Mouse (Mus musculus) heart, embryonic 16.5 days (tissue): ENCODE results near the gene Alcam. TPM values are rescaled to one million over a fixed set of nuclear protein-coding genes. Genes with fewer than 3 reads are reported as not detected.

Experiments
- ATAC-seq: fragments of 200-750 bp; cut with Nextera tagmentation; replicated peaks from 2 replicates; pipeline ENCODE4 v1.8.0; 2017; ENCODE audit warnings: moderate number of reproducible peaks; ENCODE audit not compliant: insufficient read depth, low FRiP score; ENCODE audit errors: extremely low read depth
- H3K27ac ChIP-seq: fragments of 300-500 bp; sonication (generic); 2 replicates; pipeline ENCODE4 v1.5.1; 2014; ENCODE audit warnings: mild to moderate bottlenecking, low read length, control low read depth, moderate library complexity
- H3K27me3 ChIP-seq: fragments of 300-500 bp; sonication (generic); 2 replicates; pipeline ENCODE4 v1.6.1; 2014; ENCODE audit warnings: low read length, mixed read lengths; ENCODE audit not compliant: control insufficient read depth, insufficient read depth
- H3K36me3 ChIP-seq: fragments of 300-500 bp; sonication (generic); 2 replicates; pipeline ENCODE4 v1.6.1; 2014; ENCODE audit not compliant: control insufficient read depth, insufficient read depth
- H3K4me1 ChIP-seq: fragments of 300-500 bp; sonication (generic); 2 replicates; pipeline ENCODE4 v1.6.1; 2014; ENCODE audit warnings: low read length, mixed read lengths; ENCODE audit not compliant: control insufficient read depth, insufficient read depth
- H3K4me2 ChIP-seq: fragments of 300-500 bp; sonication (generic); 2 replicates; pipeline ENCODE4 v1.6.1; 2014; ENCODE audit warnings: low read depth, mild to moderate bottlenecking, control low read depth, low read length
- H3K4me3 ChIP-seq: fragments of 300-500 bp; sonication (generic); 2 replicates; pipeline ENCODE4 v1.5.1; 2014; ENCODE audit warnings: mild to moderate bottlenecking, control low read depth, low read length
- H3K9ac ChIP-seq: fragments of 300-500 bp; sonication (generic); 2 replicates; pipeline ENCODE4 v1.6.1; 2014; ENCODE audit warnings: low read length, control low read depth
- H3K9me3 ChIP-seq: fragments of 300-500 bp; sonication (generic); replicated peaks from 2 replicates; pipeline ENCODE4 v1.6.1; 2016; ENCODE audit warnings: low read length; ENCODE audit not compliant: control insufficient read depth
- WGBS: fragments of 180-500 bp; shearing (Covaris S2); extraction: QIAGEN DNeasy Blood & Tissue Kit; methylation state at CpG from one replicate; pipeline ENCODE4 v1.1.7; 2014; 5-methylcytosine and 5-hydroxymethylcytosine counted together
- polyA plus RNA-seq: library from polyadenylated mRNA; unstranded; fragments of >200 nt; fragmentation: Nextera tagmentation; extraction: Ambion mirVana; gene quantifications from 2 replicates; pipeline ENCODE4 v1.2.1, GENCODE M21; 2015

Gene Alcam
- polyA plus RNA-seq, 1 experiment from 2014 or later, result 13.4 TPM

GRCm38 (mm10) chr16:52449889-52450244 lies 4.0 kb downstream of the Alcam start:
- no peaks in the 10 kb centered on the region for H3K36me3 ChIP-seq
- ATAC-seq, result no peak
- peak overlapping the region; percentile 10 for H3K27ac ChIP-seq
- peak overlapping the region; percentile 87 for H3K4me3 ChIP-seq
- no peaks in the 10 kb centered on the region for H3K27me3 ChIP-seq
- H3K4me2 ChIP-seq, result peak overlapping the region; percentile 97
- H3K9me3 ChIP-seq, result no peaks in the 10 kb centered on the region
- peaks cover 7% of the 10 kb centered on the region; the same call in 1 of the 2 replicates for H3K4me1 ChIP-seq
- 6% methylated on average over 3 of the region's 3 CpGs for WGBS
- H3K9ac ChIP-seq, result peak overlapping the region; percentile 78

GRCm38 (mm10) chr16:52445984-52446383 lies 7.9 kb downstream of the Alcam start:
- Histone ChIP-seq H3K4me2 (no peak overlapping the region), H3K36me3 (no peaks in the 10 kb centered on the region), H3K4me1 (peaks cover 4% of the 10 kb centered on the region; the same call in 1 of the 2 replicates), H3K4me3 (no peak overlapping the region), H3K27me3 (no peaks in the 10 kb centered on the region), H3K27ac (no peak overlapping the region), H3K9me3 (no peaks in the 10 kb centered on the region), H3K9ac (no peak overlapping the region)
- ATAC-seq, result no peak
- 90% methylated on average over 3 of the region's 3 CpGs for WGBS

- H3K27ac ChIP-seq, result no peak overlapping the region
Observed at GRCm38 (mm10) chr16:52443635-52444505, 10.0 kb downstream of the Alcam start.

GRCm38 (mm10) chr16:52443055-52443454 lies 10.8 kb downstream of the Alcam start:
- WGBS, result 65% methylated on average over 1 of the region's 1 CpGs
- H3K9me3 ChIP-seq, result no peaks in the 10 kb centered on the region
- no peak overlapping the region for H3K9ac ChIP-seq
- no peaks in the 10 kb centered on the region for H3K27me3 ChIP-seq
- H3K27ac ChIP-seq, result no peak overlapping the region
- H3K36me3 ChIP-seq, result no peaks in the 10 kb centered on the region
- H3K4me3 ChIP-seq, result no peak overlapping the region
- ATAC-seq, result no peak
- H3K4me2 ChIP-seq, result no peak overlapping the region
- no peaks in the 10 kb centered on the region for H3K4me1 ChIP-seq

More at GRCm38 (mm10) chr16:52443635-52444505, 10.0 kb downstream of the Alcam start:
- ATAC-seq, result no peak
- 41% methylated on average over 9 of the region's 9 CpGs for WGBS
- no peaks in the 10 kb centered on the region for H3K27me3 ChIP-seq
- H3K4me1 ChIP-seq, result no peaks in the 10 kb centered on the region
- no peak overlapping the region for H3K4me3 ChIP-seq
- no peaks in the 10 kb centered on the region for H3K9me3 ChIP-seq
- H3K4me2 ChIP-seq, result no peak overlapping the region
- no peaks in the 10 kb centered on the region for H3K36me3 ChIP-seq
- H3K9ac ChIP-seq, result no peak overlapping the region

- Histone ChIP-seq H3K36me3 (no peaks in the 10 kb centered on the region), H3K27ac (no peak overlapping the region), H3K4me3 (no peak overlapping the region), H3K4me2 (no peak overlapping the region), H3K4me1 (no peaks in the 10 kb centered on the region), H3K9ac (no peak overlapping the region), H3K9me3 (no peaks in the 10 kb centered on the region), H3K27me3 (no peaks in the 10 kb centered on the region)
- no peak for ATAC-seq
Observed at GRCm38 (mm10) chr16:52439600-52439999, 14.3 kb downstream of the Alcam start.

- H3K27me3 ChIP-seq, result no peaks in the 10 kb centered on the region
- no peak for ATAC-seq
- no peaks in the 10 kb centered on the region for H3K36me3 ChIP-seq
- H3K9ac ChIP-seq, result no peak overlapping the region
- no peak overlapping the region for H3K4me3 ChIP-seq
- 69% methylated on average over 6 of the region's 6 CpGs for WGBS
- H3K9me3 ChIP-seq, result no peaks in the 10 kb centered on the region
- H3K4me1 ChIP-seq, result no peaks in the 10 kb centered on the region
- no peak overlapping the region for H3K27ac ChIP-seq
- no peak overlapping the region for H3K4me2 ChIP-seq
Observed at GRCm38 (mm10) chr16:52439007-52439406, 14.9 kb downstream of the Alcam start.

GRCm38 (mm10) chr16:52438216-52438904 lies 15.5 kb downstream of the Alcam start:
- Histone ChIP-seq H3K9ac (no peak overlapping the region), H3K4me1 (peaks cover 1% of the 10 kb centered on the region; the same call in 1 of the 2 replicates), H3K27me3 (no peaks in the 10 kb centered on the region), H3K4me2 (no peak overlapping the region), H3K4me3 (no peak overlapping the region), H3K27ac (no peak overlapping the region), H3K36me3 (no peaks in the 10 kb centered on the region), H3K9me3 (no peaks in the 10 kb centered on the region)
- ATAC-seq, result no peak
- 59% methylated on average over 6 of the region's 6 CpGs for WGBS

GRCm38 (mm10) chr16:52433189-52433588 lies 20.7 kb downstream of the Alcam start:
- no peaks in the 10 kb centered on the region for H3K27me3 ChIP-seq
- H3K4me2 ChIP-seq, result peak overlapping the region; percentile 36; the same call in 1 of the 2 replicates
- no peaks in the 10 kb centered on the region for H3K36me3 ChIP-seq
- no peaks in the 10 kb centered on the region for H3K9me3 ChIP-seq
- H3K4me3 ChIP-seq, result no peak overlapping the region
- peak overlapping the region; percentile 34; the same call in 1 of the 2 replicates for H3K9ac ChIP-seq
- no peak for ATAC-seq
- 45% methylated on average over 11 of the region's 11 CpGs for WGBS
- peaks cover 4% of the 10 kb centered on the region; the same call in 1 of the 2 replicates for H3K4me1 ChIP-seq
- H3K27ac ChIP-seq, result peak overlapping the region; percentile 48

- H3K9ac ChIP-seq, result no peak overlapping the region
- H3K4me2 ChIP-seq, result no peak overlapping the region
- H3K27me3 ChIP-seq, result no peaks in the 10 kb centered on the region
- H3K4me3 ChIP-seq, result no peak overlapping the region
- no peak overlapping the region for H3K27ac ChIP-seq
- H3K36me3 ChIP-seq, result no peaks in the 10 kb centered on the region
- ATAC-seq, result no peak
- peaks cover 4% of the 10 kb centered on the region; the same call in 1 of the 2 replicates for H3K4me1 ChIP-seq
- WGBS, result 75% methylated on average over 1 of the region's 1 CpGs
- H3K9me3 ChIP-seq, result no peaks in the 10 kb centered on the region
Observed at GRCm38 (mm10) chr16:52432072-52432471, 21.8 kb downstream of the Alcam start.
